ENCODE assay signal across 8 mouse cellular contexts in genomic region chr1:189343301-189344251, GRCm38 (mm10). TPM values are rescaled to one million over a fixed set of nuclear protein-coding genes. Genes with fewer than 3 reads are reported as not detected.
A peak's percentile ranks its signal among the peaks of the same experiment; 100 is the strongest.
DNase-seq lines count a peak whose midpoint lies in the region; ATAC-seq and TF ChIP-seq lines count a peak whose summit lies in the region.

No protein-coding gene starts in this region.

- H3K9me3 ChIP-seq in hindbrain, embryonic 16.5 days (ENCODE audit: control insufficient read depth, low read length) = no peaks in the 10 kb centered on the region
- H3K9me3 ChIP-seq in limb, embryonic 12.5 days = no peaks in the 10 kb centered on the region
- H3K9me3 ChIP-seq in midbrain, embryonic 15.5 days = no peaks in the 10 kb centered on the region

- H3K27ac ChIP-seq in cerebellum, adult 2 months (ENCODE audit: insufficient read depth, low read length) = no peak overlapping the region
- peak overlapping the region; percentile 80 for H3K27ac ChIP-seq in hindbrain, embryonic 16.5 days (ENCODE audit: low read depth, low read length)
- H3K27ac ChIP-seq in limb, embryonic 12.5 days = no peak overlapping the region
- peak overlapping the region; percentile 81 for H3K27ac ChIP-seq in midbrain, embryonic 15.5 days

- ATAC-seq in hindbrain, embryonic 16.5 days = peak; percentile 86
- ATAC-seq in limb, embryonic 12.5 days (ENCODE audit: insufficient number of reproducible peaks, insufficient read depth, low FRiP score, low TSS enrichment, low read depth) = peak; percentile 52; the same call in 1 of the 2 replicates
- peak; percentile 82 for ATAC-seq in midbrain, embryonic 15.5 days (replicated peaks)

- WGBS in cerebellum, adult 2 months = 2% methylated on average over 81 of the region's 82 CpGs
- 1% methylated on average over 56 of the region's 82 CpGs for WGBS in hindbrain, embryonic 16.5 days
- under 1% methylated on average over 66 of the region's 82 CpGs for WGBS in limb, embryonic 12.5 days
- 2% methylated on average over 63 of the region's 82 CpGs for WGBS in midbrain, embryonic 15.5 days

- intact Hi-C loops in heart, postnatal 25 days (cut with DNase I) = no loop called here

- peak overlapping the region; percentile 89 for H3K9ac ChIP-seq in hindbrain, embryonic 16.5 days (ENCODE audit: low read depth, low read length)
- H3K9ac ChIP-seq in limb, embryonic 12.5 days (replicated peaks) = peak overlapping the region; percentile 70
- peak overlapping the region; percentile 83 for H3K9ac ChIP-seq in midbrain, embryonic 15.5 days

- no peaks in the 10 kb centered on the region; the same call in 1 of the 2 replicates for H3K27me3 ChIP-seq in cerebellum, adult 2 months (ENCODE audit: control insufficient read depth, insufficient read depth, low read length)
- no peaks in the 10 kb centered on the region for H3K27me3 ChIP-seq in hindbrain, embryonic 16.5 days (replicated peaks; ENCODE audit: control insufficient read depth, insufficient read depth, low read length)
- peaks cover 53% of the 10 kb centered on the region for H3K27me3 ChIP-seq in limb, embryonic 12.5 days
- H3K27me3 ChIP-seq in midbrain, embryonic 15.5 days (replicated peaks) = no peaks in the 10 kb centered on the region

- H3K36me3 ChIP-seq in hindbrain, embryonic 16.5 days (ENCODE audit: control insufficient read depth, insufficient read depth, low read length) = no peaks in the 10 kb centered on the region
- H3K36me3 ChIP-seq in limb, embryonic 12.5 days = no peaks in the 10 kb centered on the region
- H3K36me3 ChIP-seq in midbrain, embryonic 15.5 days (replicated peaks) = no peaks in the 10 kb centered on the region

- TF ChIP-seq POLR2A in cerebellum, adult 2 months (IDR thresholded peaks at IDR 0.05; ENCODE audit: borderline replicate concordance, insufficient read depth, low read length) = no peak

- H3K4me2 ChIP-seq in hindbrain, embryonic 16.5 days (ENCODE audit: low read length) = peak overlapping the region; percentile 90
- peak overlapping the region; percentile 98 for H3K4me2 ChIP-seq in limb, embryonic 12.5 days
- H3K4me2 ChIP-seq in midbrain, embryonic 15.5 days = peak overlapping the region; percentile 82

- peak overlapping the region; percentile 51 for H3K4me3 ChIP-seq in cerebellum, adult 2 months (replicated peaks; ENCODE audit: insufficient read depth, low read depth, low read length)
- H3K4me3 ChIP-seq in hindbrain, embryonic 16.5 days (ENCODE audit: low read length) = peak overlapping the region; percentile 82
- peak overlapping the region; percentile 63 for H3K4me3 ChIP-seq in limb, embryonic 12.5 days (replicated peaks)
- H3K4me3 ChIP-seq in midbrain, embryonic 15.5 days = peak overlapping the region; percentile 84

- H3K4me1 ChIP-seq in cerebellum, adult 2 months (ENCODE audit: control insufficient read depth, insufficient read depth, low read length) = 0 out of 2 replicates have a peak, but pooled peaks cover 2% of the 10 kb centered on the region
- H3K4me1 ChIP-seq in hindbrain, embryonic 16.5 days (ENCODE audit: control insufficient read depth, insufficient read depth, low read depth, low read length) = peaks cover 10% of the 10 kb centered on the region
- peaks cover 19% of the 10 kb centered on the region for H3K4me1 ChIP-seq in limb, embryonic 12.5 days (replicated peaks)
- peaks cover 29% of the 10 kb centered on the region for H3K4me1 ChIP-seq in midbrain, embryonic 15.5 days

- TF ChIP-seq CTCF in cerebellum, adult 2 months (IDR thresholded peaks at IDR 0.05; ENCODE audit: borderline replicate concordance, insufficient read depth, low read depth, low read length) = no peak

- peak; percentile 95 for DNase-seq in heart, adult 11 months
- DNase-seq in heart, postnatal 25 days (ENCODE audit: low spot score) = no peak
- peak; percentile 45 to 47 for DNase-seq in cerebellum, adult 2 months
- DNase-seq in frontal cortex, postnatal 10 days (ENCODE audit: low spot score in 2 of 2) = peak; percentile 25 to 65
- DNase-seq in urinary bladder, postnatal 25 days (ENCODE audit: low spot score) = peak; percentile 21

RNA-seq across cellular contexts. Expression of gene Kcnk2, which starts 58.5 kb away (rescaled TPM):
- 1 to 10 TPM; 1.6 to 2.1 TPM for total RNA-seq in heart, postnatal 25 days (2021)
- polyA plus RNA-seq in cerebellum, adult 2 months (2012; rRNA removed) = 11.8 and 12.3 TPM in 2 replicates
- polyA plus RNA-seq in hindbrain, embryonic 16.5 days (2015; fragmentation: Nextera tagmentation; extraction: Ambion mirVana) = 18.1 and 20.2 TPM in 2 replicates
- 3.9 and 4.7 TPM in 2 replicates for polyA plus RNA-seq in limb, embryonic 12.5 days (2016; fragmentation: Nextera tagmentation; extraction: Ambion mirVana)
- polyA plus RNA-seq in midbrain, embryonic 15.5 days (2015; fragmentation: Nextera tagmentation; extraction: Ambion mirVana) = 22.6 and 25.3 TPM in 2 replicates

Comparison
In these comparisons a context has a peak if more than half of its experiments do, and no peak if none do; other contexts are left out.
1. H3K27ac ChIP-seq: peak in hindbrain, embryonic 16.5 days (single experiment) and midbrain, embryonic 15.5 days (single experiment); none in cerebellum, adult 2 months (single experiment) and limb, embryonic 12.5 days (single experiment).
2. Peak in every context shown above with its lines, with median percentiles within 50 percentile points of each other: H3K4me3 ChIP-seq, ATAC-seq, H3K4me2 ChIP-seq and H3K9ac ChIP-seq.